Mouse (Mus musculus) spleen, adult 12 weeks (tissue): Measurements from ENCODE around the gene Elp4.
A peak's percentile ranks its signal among the peaks of the same experiment; 100 is the strongest.

ENCODE experiments used
- DNase-seq: peaks from one replicate; pipeline ENCODE4 v3.0.0; 2022; ENCODE audit warnings: low spot score

The Elp4 gene

DNA sequence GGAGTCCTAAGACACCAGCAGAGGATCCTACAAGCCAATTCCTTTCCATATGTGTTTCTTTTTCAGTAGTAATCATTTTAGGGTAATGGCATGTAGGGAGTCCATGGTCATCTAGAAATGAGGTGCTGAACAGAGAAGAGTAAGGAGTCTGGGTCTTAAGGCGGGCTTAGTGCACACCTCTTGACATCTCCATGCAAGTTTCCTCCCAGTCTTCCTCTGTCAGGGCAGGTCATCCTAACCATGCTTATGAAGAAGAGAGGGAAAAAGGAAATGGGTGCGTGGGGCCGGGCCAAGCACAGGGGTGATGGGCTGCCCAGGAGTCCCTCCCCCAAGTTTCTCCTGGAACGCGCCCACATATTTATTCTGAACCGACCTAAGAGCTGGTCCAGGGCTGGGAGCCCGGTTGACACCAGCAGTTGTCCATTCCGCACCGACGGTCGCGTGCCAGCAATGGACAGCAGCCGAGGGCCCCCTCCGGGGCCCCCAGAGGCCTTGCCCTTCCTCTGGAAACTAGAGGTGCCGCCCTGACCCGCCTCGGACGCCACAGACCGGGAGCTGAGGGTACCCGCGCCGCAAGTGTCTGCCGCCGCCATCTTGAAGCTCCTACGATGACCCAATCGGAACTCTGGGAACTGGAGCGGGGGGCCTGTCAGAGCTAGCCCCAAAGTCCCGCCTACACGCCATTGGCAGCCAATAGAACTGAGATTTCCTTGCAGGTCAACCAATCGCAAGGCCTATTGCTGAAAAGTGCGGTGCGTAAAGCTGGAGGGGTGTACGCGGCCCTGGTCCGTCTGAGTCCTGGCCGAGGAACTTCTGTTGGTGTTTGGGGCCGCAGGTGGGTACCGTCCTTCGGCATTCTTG lies at the start of gene Elp4, which contains the start of gene Immp1l:
Gene Elp4, minus strand, starts transcription at position 669 of the 861 bp plus-strand sequence.
Gene Immp1l, plus strand, starts transcription at position 743 of the 861 bp plus-strand sequence.
- DNase-seq, result peak; percentile 93

- no peak for DNase-seq
Measured at GRCm38 (mm10) chr2:105953862-105954261, 49.5 kb upstream of the Elp4 start.

DNA sequence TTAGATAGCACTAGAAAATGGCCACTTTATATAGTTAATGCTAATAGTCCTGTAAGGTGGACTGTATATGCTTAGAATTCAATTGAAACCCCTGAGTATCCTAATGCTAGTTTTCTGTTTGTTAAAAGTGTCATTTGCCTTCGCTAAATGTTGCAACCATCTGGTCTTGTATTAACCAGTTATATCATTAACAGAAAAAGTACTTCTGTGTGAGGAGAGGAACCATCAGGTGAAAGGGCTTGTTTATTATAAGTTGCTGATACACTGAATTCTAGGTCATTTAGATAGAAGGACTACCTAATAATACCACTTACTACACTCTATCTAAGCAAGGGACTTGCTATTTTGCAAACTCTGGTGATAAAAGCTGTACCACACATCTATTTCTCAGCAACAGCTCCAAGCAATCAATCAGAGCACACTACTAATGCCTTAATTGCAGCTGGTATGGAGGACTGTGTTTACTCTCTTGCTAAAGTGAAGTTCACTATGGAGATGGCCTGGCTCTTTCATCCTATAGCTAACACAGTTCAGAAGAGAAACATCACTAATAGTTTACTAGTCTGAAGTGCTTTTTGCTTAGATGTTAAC lies 47.1 kb upstream of the Elp4 start:
- DNase-seq, result no peak

- DNase-seq, result no peak
Measured at GRCm38 (mm10) chr2:105950131-105950530, 45.8 kb upstream of the Elp4 start.

GRCm38 (mm10) chr2:105917623-105918346 lies 13.4 kb upstream of the Elp4 start:
- DNase-seq, result no peak

- no peak for DNase-seq
Measured at GRCm38 (mm10) chr2:105916671-105917070, 12.3 kb upstream of the Elp4 start.

DNA sequence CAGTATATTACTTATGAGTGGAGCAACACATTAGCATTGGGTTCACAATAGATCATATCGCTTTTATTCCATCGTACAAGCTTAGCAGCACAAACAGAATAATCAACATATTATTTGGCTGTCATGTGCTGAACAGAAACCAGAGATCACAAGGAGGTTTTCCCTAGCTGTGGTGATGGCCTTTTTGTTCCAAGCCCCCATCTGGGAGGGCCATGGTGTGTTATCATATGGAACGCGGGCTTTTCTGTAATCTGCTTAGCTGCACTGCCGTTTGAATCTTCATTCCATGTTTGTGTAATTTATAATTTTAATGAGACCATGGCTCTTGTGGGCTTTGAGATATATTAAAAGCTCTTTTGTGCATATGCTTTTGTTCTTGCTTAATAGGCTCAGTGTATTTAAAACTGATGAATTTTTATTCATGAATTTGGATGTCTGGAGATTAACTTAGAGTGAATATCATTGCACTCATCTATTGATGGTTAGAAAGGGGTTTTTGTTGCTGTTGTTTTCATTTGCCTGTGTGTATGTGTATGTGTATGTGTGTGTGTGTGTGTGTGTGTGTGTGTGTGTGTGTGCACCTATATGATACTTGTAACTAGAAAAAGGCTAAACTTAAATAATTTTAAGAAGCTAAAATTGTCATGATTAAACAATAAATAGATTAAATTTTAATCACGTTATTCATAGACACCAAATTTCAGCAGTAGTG lies 9.4 kb upstream of the Elp4 start:
- DNase-seq, result no peak

DNA sequence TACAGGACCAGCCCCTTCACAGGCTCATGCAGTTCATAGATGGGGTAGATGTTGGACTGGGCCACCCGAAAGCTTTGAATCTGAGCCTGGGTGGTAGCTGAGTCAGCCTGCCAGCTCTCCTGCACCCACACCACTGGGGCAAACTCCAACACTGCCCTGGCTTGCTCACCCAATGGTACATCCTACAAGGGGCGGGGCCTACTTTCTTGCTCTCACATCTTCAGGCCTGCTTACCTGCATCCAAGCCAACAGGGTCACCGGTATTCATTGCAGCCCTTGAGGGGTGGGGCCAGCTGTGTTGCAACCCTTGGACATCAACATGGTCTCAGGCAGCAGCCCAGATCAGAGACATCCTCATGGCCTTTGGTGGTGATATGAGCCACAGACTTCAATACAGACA lies 6.2 kb upstream of the Elp4 start:
- DNase-seq, result no peak

GRCm38 (mm10) chr2:105908351-105908750 lies 4.0 kb upstream of the Elp4 start:
- no peak for DNase-seq

- no peak for DNase-seq
Measured at GRCm38 (mm10) chr2:105904757-105905146, 388 bp upstream of the Elp4 start.

GRCm38 (mm10) chr2:105890816-105891215 lies 13.5 kb downstream of the Elp4 start:
- no peak for DNase-seq

- no peak for DNase-seq
Measured at GRCm38 (mm10) chr2:105873403-105873802, 31.0 kb downstream of the Elp4 start.

DNA sequence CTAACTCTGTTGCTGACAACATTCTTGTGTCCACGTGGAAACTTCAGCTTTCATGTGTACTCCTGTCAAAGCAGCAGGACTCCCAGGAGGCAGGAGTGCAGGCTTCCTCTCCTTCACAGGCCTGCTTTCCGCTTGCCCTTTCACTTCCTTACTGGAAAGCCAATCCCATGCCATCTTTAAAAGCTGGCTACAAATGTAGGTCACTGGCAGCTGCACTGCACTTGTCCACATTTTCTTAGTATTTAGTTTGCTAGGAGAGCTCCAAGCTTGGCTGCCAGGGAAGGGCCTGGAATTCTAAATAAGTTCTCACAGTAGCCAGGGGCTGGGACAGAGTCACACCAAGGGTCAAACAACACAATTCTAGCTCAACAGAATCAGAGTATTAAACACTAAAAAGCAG lies 49.6 kb downstream of the Elp4 start:
- no peak for DNase-seq

DNA sequence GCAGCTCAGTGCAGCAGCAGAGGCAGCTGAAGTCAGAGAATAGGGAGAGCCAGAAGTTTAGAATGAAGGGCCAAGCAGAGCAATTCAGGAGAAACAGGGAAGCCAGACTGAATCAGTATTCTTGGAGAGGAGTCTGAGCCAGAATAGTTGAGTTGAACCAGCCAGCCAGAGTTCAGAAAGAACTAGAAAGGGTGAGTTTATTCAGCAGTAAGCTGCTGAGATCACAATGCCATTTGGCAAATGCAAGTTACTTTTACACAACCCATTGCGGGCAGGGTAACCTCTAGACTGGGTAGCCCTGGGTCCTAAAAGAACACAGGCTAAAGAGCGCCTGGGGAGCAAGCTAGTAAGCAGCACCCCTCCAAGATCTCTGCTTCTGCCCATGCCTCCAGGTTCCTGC lies 51.4 kb downstream of the Elp4 start:
- DNase-seq, result no peak

- no peak for DNase-seq
Measured at GRCm38 (mm10) chr2:105851714-105852293, 52.6 kb downstream of the Elp4 start.

DNA sequence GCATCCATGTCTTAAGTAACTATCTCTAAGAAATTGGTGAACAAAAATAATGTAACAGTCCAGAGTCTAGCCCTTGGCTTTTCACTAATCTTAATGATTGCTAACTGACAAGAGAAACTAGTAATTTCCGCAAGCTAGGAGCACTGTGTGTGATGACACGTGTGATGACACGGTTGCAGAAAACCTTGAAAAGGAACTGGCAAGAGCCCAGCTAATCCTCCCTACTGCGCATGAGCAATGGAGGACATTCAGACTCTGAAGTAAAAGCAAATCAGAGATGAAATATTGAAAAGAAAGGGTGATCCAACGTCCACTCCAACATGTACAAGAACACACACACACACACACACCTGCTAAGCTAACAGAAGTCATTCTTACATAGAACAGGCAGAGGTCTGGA lies 61.2 kb downstream of the Elp4 start:
- DNase-seq, result no peak

- no peak for DNase-seq
Measured at GRCm38 (mm10) chr2:105817965-105818364, 86.4 kb downstream of the Elp4 start.

DNA sequence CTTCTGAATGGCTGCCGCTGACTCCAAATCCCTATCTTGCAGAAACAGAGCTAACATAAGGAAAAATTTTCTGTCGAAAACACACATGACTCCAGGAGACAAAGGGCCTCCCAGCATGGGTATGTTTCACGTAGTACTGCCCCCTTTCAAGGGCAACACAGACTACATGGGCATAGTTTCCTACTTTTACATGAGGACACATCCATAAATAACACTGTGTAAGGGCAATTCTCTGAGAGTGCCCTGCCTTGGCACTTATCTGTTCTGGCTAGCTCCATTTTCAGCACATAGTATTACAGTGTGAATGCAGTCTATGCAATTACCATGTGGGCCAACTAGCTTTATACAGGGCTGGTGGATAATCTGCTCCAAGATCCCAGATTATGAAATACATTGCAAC lies 89.2 kb downstream of the Elp4 start:
- no peak for DNase-seq

- no peak for DNase-seq
Measured at GRCm38 (mm10) chr2:105813041-105813440, 91.3 kb downstream of the Elp4 start.

- DNase-seq, result no peak
Measured at GRCm38 (mm10) chr2:105810286-105810685, 94.1 kb downstream of the Elp4 start.

GRCm38 (mm10) chr2:105806571-105806970 lies 97.8 kb downstream of the Elp4 start:
- DNase-seq, result no peak

- no peak for DNase-seq
Measured at GRCm38 (mm10) chr2:105806047-105806446, 98.3 kb downstream of the Elp4 start.
